Mouse (Mus musculus) liver, adult 2 months (tissue): Measurements from ENCODE around the gene Pxmp2. TPM values are rescaled to one million over a fixed set of nuclear protein-coding genes. Genes with fewer than 3 reads are reported as not detected.

ENCODE experiments used
- DNase-seq: peaks from one replicate; pipeline ENCODE4 v3.0.0-alpha.2; 2011; ENCODE audit warnings: low read depth, low spot score; ENCODE audit errors: extremely low read depth
- H3K27ac ChIP-seq: fragments of 200-500 bp; replicated peaks from 2 replicates; pipeline ENCODE4 v1.5.1; 2012; ENCODE audit warnings: low read depth, mild to moderate bottlenecking, control low read depth, inconsistent platforms, low read length; ENCODE audit not compliant: insufficient read depth
- H3K27me3 ChIP-seq: fragments of 200-500 bp; 2 replicates; pipeline ENCODE4 v1.6.1; 2012; ENCODE audit warnings: mild to moderate bottlenecking, moderate library complexity, low read length, inconsistent platforms; ENCODE audit not compliant: control insufficient read depth, insufficient read depth
- H3K36me3 ChIP-seq: fragments of 200-500 bp; 2 replicates; pipeline ENCODE4 v1.6.1; 2012; ENCODE audit warnings: low read length, inconsistent platforms; ENCODE audit not compliant: control insufficient read depth, insufficient read depth
- H3K4me1 ChIP-seq: fragments of 200-500 bp; 2 replicates; pipeline ENCODE4 v1.6.1; 2011; ENCODE audit warnings: low read length; ENCODE audit not compliant: control insufficient read depth, insufficient read depth
- H3K4me3 ChIP-seq: fragments of 200-500 bp; 2 replicates; pipeline ENCODE4 v1.5.1; 2011; ENCODE audit warnings: low read depth, mild to moderate bottlenecking, control low read depth, low read length, moderate library complexity; ENCODE audit not compliant: insufficient read depth
- H3K79me2 ChIP-seq: fragments of 200-500 bp; 2 replicates; pipeline ENCODE4 v1.6.1; 2012; ENCODE audit warnings: inconsistent platforms, mild to moderate bottlenecking, low read length, moderate library complexity; ENCODE audit not compliant: control insufficient read depth, insufficient read depth
- H3K9ac ChIP-seq: fragments of 200-500 bp; 2 replicates; pipeline ENCODE4 v1.6.1; 2012; ENCODE audit warnings: low read depth, mild to moderate bottlenecking, control low read depth, inconsistent platforms, low read length
- CTCF ChIP-seq: fragments of 200-500 bp; IDR thresholded peaks from 2 replicates; pipeline ENCODE4 v1.5.1; 2011; ENCODE audit warnings: low read depth, low read length, control low read depth
- POLR2A ChIP-seq: fragments of 200-500 bp; IDR thresholded peaks from 2 replicates; pipeline ENCODE4 v1.6.1; 2011; ENCODE audit warnings: low read length, control low read depth; ENCODE audit not compliant: insufficient read depth; ENCODE audit errors: extremely low read depth
- WGBS: fragments of 180-500 bp; shearing (Covaris S2); methylation state at CpG from one replicate; pipeline ENCODE4 v1.1.7; 2018; 5-methylcytosine and 5-hydroxymethylcytosine counted together
- polyA plus RNA-seq: library from polyadenylated mRNA; depleted of rRNA; stranded (reverse); fragments of >200 nt; gene quantifications from 2 replicates; pipeline ENCODE4 v1.2.3, GENCODE M21; 2012
- total RNA-seq: library from RNA; depleted of rRNA; stranded (reverse); fragments of >200 nt; gene quantifications from 2 replicates; pipeline ENCODE4 v1.2.3, GENCODE M21; 2014

Pxmp2 gene
- total and polyA plus RNA-seq, 2 experiments: 163 to 259 TPM

GRCm38 (mm10) chr5:110291649-110292048, 5.7 kb upstream of the Pxmp2 start:
- Histone ChIP-seq H3K27ac (no peak overlapping the region), H3K79me2 (no peaks in the 10 kb centered on the region), H3K36me3 (no peaks in the 10 kb centered on the region), H3K4me1 (no peaks in the 10 kb centered on the region), H3K9ac (no peak overlapping the region), H3K27me3 (no peaks in the 10 kb centered on the region), H3K4me3 (no peak overlapping the region)
- 100% methylated on average over 1 of the region's 1 CpGs for WGBS
- DNase-seq: no peak
- no peak for TF ChIP-seq CTCF

- Histone ChIP-seq H3K9ac (no peak overlapping the region), H3K4me1 (0 out of 2 replicates have a peak, but pooled peaks cover 4% of the 10 kb centered on the region), H3K27ac (no peak overlapping the region), H3K27me3 (no peaks in the 10 kb centered on the region), H3K4me3 (no peak overlapping the region), H3K79me2 (no peaks in the 10 kb centered on the region; the same call in 1 of the 2 replicates), H3K36me3 (peaks cover 13% of the 10 kb centered on the region)
- no peak for DNase-seq
- TF ChIP-seq CTCF (no peak), POLR2A (no peak)
- 72% methylated on average over 2 of the region's 2 CpGs for WGBS
These were observed 1.1 kb upstream of the Pxmp2 start for GRCm38 (mm10) chr5:110287084-110287475.

GRCm38 (mm10) chr5:110286446-110287083, 579 bp upstream of the Pxmp2 start:
- WGBS: under 1% methylated on average over 31 of the region's 31 CpGs
- H3K79me2 ChIP-seq: no peaks in the 10 kb centered on the region; the same call in 1 of the 2 replicates
- peaks cover 14% of the 10 kb centered on the region for H3K36me3 ChIP-seq
- H3K27ac ChIP-seq: no peak overlapping the region
- peak overlapping the region; percentile 79 for H3K9ac ChIP-seq
- H3K4me1 ChIP-seq: 0 out of 2 replicates have a peak, but pooled peaks cover 4% of the 10 kb centered on the region
- TF ChIP-seq CTCF (no peak), POLR2A (no peak)
- H3K4me3 ChIP-seq: peak overlapping the region; percentile 85
- DNase-seq: no peak
- H3K27me3 ChIP-seq: no peaks in the 10 kb centered on the region

- Histone ChIP-seq H3K4me1 (0 out of 2 replicates have a peak, but pooled peaks cover 4% of the 10 kb centered on the region), H3K4me3 (peak overlapping the region; percentile 92), H3K79me2 (no peaks in the 10 kb centered on the region; the same call in 1 of the 2 replicates), H3K27ac (peak overlapping the region; percentile 99), H3K27me3 (no peaks in the 10 kb centered on the region), H3K36me3 (peaks cover 23% of the 10 kb centered on the region), H3K9ac (peak overlapping the region; percentile 94)
- under 1% methylated on average over 15 of the region's 15 CpGs for WGBS
- DNase-seq: peak; percentile 74
- TF ChIP-seq CTCF (no peak), POLR2A (no peak)
These were observed 830 bp downstream of the Pxmp2 start for GRCm38 (mm10) chr5:110285156-110285555.

- peaks cover 27% of the 10 kb centered on the region for H3K36me3 ChIP-seq
- peak overlapping the region; percentile 92 for H3K4me3 ChIP-seq
- no peaks in the 10 kb centered on the region; the same call in 1 of the 2 replicates for H3K79me2 ChIP-seq
- DNase-seq: peak; percentile 56
- TF ChIP-seq CTCF (peak; percentile 55), POLR2A (no peak)
- H3K27me3 ChIP-seq: no peaks in the 10 kb centered on the region
- 0 out of 2 replicates have a peak, but pooled peaks cover 4% of the 10 kb centered on the region for H3K4me1 ChIP-seq
- WGBS: 7% methylated on average over 4 of the region's 4 CpGs
- 0 out of 2 replicates have a peak overlapping the region, but pooled peaks have one; percentile 15 for H3K9ac ChIP-seq
- H3K27ac ChIP-seq: peak overlapping the region; percentile 1
These were observed 1.4 kb downstream of the Pxmp2 start for GRCm38 (mm10) chr5:110284536-110284935.

GRCm38 (mm10) chr5:110281984-110282383, 4.0 kb downstream of the Pxmp2 start:
- no peak for DNase-seq
- H3K36me3 ChIP-seq: peaks cover 41% of the 10 kb centered on the region
- TF ChIP-seq POLR2A (no peak), CTCF (no peak)
- H3K4me3 ChIP-seq: no peak overlapping the region
- H3K27ac ChIP-seq: no peak overlapping the region
- no peak overlapping the region for H3K9ac ChIP-seq
- 0 out of 2 replicates have a peak, but pooled peaks cover 4% of the 10 kb centered on the region for H3K4me1 ChIP-seq
- WGBS: 29% methylated on average over 2 of the region's 2 CpGs
- no peaks in the 10 kb centered on the region; the same call in 1 of the 2 replicates for H3K79me2 ChIP-seq
- H3K27me3 ChIP-seq: no peaks in the 10 kb centered on the region
